Mouse (Mus musculus) neural tube, embryonic 13.5 days (tissue): ENCODE measurements around the gene Hist1h2bg. TPM values are rescaled to one million over a fixed set of nuclear protein-coding genes. Genes with fewer than 3 reads are reported as not detected.
"Not testable (repeated sequence)": the region's sequence is repeated elsewhere in the genome, so short reads cannot be mapped to it uniquely, and the experiment has no call there.

Experiments
- ATAC-seq: fragments of 200-750 bp; cut with Nextera tagmentation; 2 replicates; pipeline ENCODE4 v1.8.0; 2017; ENCODE audit warnings: low read depth, mild to moderate bottlenecking, moderate TSS enrichment, moderate library complexity
- H3K27ac ChIP-seq: fragments of 300-500 bp; sonication (generic); replicated peaks from 2 replicates; pipeline ENCODE4 v1.5.1; 2015; ENCODE audit warnings: moderate library complexity, mild to moderate bottlenecking, inconsistent platforms
- H3K27me3 ChIP-seq: fragments of 300-500 bp; sonication (generic); 2 replicates; pipeline ENCODE4 v1.6.1; 2015; ENCODE audit warnings: mild to moderate bottlenecking, inconsistent platforms
- H3K36me3 ChIP-seq: fragments of 300-500 bp; sonication (generic); 2 replicates; pipeline ENCODE4 v1.6.1; 2015; ENCODE audit warnings: mild to moderate bottlenecking, inconsistent platforms
- H3K4me1 ChIP-seq: fragments of 300-500 bp; sonication (generic); replicated peaks from 2 replicates; pipeline ENCODE4 v1.6.1; 2015; ENCODE audit warnings: inconsistent platforms
- H3K4me2 ChIP-seq: fragments of 300-500 bp; sonication (generic); 2 replicates; pipeline ENCODE4 v1.6.1; 2015; ENCODE audit warnings: inconsistent platforms, mild to moderate bottlenecking, moderate library complexity
- H3K4me3 ChIP-seq: fragments of 300-500 bp; sonication (generic); 2 replicates; pipeline ENCODE4 v1.5.1; 2015; ENCODE audit warnings: mild to moderate bottlenecking, inconsistent platforms
- H3K9ac ChIP-seq: fragments of 300-500 bp; sonication (generic); 2 replicates; pipeline ENCODE4 v1.6.1; 2015; ENCODE audit warnings: moderate library complexity, mild to moderate bottlenecking, inconsistent platforms
- H3K9me3 ChIP-seq: fragments of 300-500 bp; sonication (generic); 2 replicates; pipeline ENCODE4 v1.6.1; 2016; ENCODE audit warnings: inconsistent platforms
- WGBS: fragments of 180-500 bp; shearing (Covaris S2); methylation state at CpG from one replicate; pipeline ENCODE4 v1.1.7; 2015; 5-methylcytosine and 5-hydroxymethylcytosine counted together
- polyA plus RNA-seq: library from polyadenylated mRNA; unstranded; fragments of >200 nt; fragmentation: Nextera tagmentation; extraction: Ambion mirVana; gene quantifications from 2 replicates; pipeline ENCODE4 v1.2.1, GENCODE M21; 2015

Gene Hist1h2bg
- polyA plus RNA-seq, 1 experiment from 2014 or later = 3.5 TPM

DNA sequence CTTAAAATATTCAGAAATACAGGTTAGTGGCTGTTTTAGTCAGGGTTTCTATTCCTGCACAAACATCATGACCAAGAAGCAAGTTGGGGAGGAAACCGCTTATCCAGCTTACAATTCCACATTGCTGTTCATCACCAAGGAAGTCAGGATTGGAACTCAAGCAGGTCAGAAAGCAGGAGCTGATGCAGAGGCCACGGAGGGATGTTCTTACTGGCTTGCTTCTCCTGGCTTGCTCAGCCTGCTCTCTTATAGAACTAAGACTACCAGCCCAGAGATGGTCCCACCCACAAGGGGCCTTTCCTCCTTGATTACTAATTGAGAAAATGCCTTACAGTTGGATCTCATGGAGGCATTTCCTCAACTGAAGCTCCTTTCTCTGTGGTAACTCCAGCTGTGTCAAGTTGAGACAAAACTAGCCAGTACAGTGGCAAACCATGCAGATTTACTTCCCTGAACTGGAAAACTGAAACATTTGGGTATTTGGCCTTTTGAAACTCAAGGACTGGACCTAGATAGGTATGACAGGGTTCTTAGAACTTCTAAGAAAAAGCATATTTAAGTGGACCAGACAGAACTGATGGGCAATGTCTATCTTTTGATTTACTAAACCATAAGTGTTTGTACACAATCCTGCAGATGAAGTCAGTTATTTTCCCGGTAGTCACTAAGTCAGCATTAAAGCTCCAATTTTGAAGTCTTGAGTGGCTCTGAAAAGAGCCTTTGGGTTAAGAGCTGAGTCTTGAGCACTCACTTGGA, 28.8 kb upstream of the Hist1h2bg start:
- not testable (repeated sequence) for H3K27me3 ChIP-seq, ATAC-seq, H3K36me3 ChIP-seq, H3K4me1 ChIP-seq, H3K9me3 ChIP-seq
- 6% methylated on average over 3 of the region's 3 CpGs for WGBS
- Histone ChIP-seq H3K27ac (peak overlapping the region; percentile 74), H3K4me2 (peak overlapping the region; percentile 67), H3K4me3 (peak overlapping the region; percentile 46), H3K9ac (peak overlapping the region; percentile 66)

DNA sequence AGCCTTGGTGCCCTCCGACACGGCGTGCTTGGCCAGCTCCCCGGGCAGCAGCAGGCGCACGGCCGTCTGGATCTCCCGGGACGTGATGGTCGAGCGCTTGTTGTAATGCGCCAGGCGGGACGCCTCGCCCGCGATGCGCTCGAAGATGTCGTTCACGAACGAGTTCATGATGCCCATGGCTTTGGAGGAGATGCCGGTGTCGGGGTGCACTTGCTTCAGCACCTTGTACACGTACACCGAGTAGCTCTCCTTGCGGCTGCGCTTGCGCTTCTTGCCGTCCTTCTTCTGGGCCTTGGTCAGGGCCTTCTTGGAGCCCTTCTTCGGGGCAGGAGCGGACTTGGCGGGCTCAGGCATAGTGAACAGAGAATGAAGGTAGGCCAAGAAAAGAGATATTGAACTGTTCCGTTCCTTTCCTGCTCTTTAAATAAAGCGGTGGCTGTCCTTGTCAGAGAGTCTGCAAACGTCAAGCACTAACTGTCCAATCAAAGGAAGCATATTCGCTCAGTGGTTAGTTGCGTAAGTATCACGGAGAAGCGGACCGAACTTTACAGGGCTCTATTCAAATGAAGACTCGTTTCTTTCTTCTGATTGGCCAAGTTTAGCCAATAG, 28.1 kb upstream of the Hist1h2bg start, which contains the start of gene Hist1h2bh:
Hist1h2bh (minus strand) TSS at position 394 of the 609 bp plus-strand sequence.
- not testable (repeated sequence) for H3K27me3 ChIP-seq, H3K9me3 ChIP-seq, H3K4me1 ChIP-seq, H3K36me3 ChIP-seq
- H3K4me2 ChIP-seq = peak within 1 kb of the TSS; percentile 67
- under 1% methylated on average over 34 of the region's 42 CpGs for WGBS
- peak; percentile 90 for ATAC-seq
- peak within 1 kb of the TSS; percentile 67 for H3K9ac ChIP-seq
- H3K27ac ChIP-seq = peak within 1 kb of the TSS; percentile 92
- H3K4me3 ChIP-seq = peak within 1 kb of the TSS; percentile 48

DNA sequence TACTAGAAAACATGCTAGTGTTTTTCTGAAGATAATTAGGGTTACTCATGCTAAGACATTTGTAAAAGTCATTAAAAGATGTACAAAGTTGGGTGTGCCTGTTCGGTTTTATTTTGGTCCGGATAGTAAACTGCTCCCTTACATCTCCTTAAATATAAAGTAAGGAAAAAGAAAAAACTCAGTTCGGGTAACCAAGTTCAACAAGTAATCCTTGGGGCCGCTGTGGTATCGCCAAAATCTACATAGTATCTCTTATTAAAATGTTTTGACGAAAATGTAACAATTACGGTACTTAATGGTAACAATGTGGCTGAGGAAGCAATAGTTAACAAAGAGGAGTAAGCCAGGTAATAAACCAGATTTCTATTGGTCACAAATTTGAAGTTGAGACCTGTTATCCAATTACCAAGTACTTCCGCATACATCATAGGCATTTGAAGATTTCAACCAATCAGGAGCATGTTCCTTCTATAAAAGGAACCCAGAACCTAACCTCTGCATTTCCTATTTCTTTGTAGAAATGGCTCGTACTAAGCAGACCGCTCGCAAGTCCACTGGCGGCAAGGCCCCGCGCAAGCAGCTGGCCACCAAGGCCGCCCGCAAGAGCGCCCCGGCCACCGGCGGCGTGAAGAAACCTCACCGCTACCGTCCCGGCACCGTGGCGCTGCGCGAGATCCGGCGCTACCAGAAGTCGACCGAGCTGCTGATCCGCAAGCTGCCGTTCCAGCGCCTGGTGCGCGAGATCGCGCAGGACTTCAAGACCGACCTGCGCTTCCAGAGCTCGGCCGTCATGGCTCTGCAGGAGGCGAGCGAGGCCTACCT, 27.0 kb upstream of the Hist1h2bg start, which contains the start of gene Hist1h3f:
Hist1h3f (plus strand) TSS at position 88 of the 822 bp plus-strand sequence.
- no peaks in the 10 kb centered on the region for H3K36me3 ChIP-seq
- peak within 1 kb of the TSS; percentile 78 for H3K9ac ChIP-seq
- H3K4me2 ChIP-seq = peak within 1 kb of the TSS; percentile 67
- peak; percentile 95 for ATAC-seq
- no peaks in the 10 kb centered on the region for H3K9me3 ChIP-seq
- no peaks in the 10 kb centered on the region for H3K27me3 ChIP-seq
- peak within 1 kb of the TSS; percentile 48 for H3K4me3 ChIP-seq
- H3K4me1 ChIP-seq = peaks cover 6% of the 10 kb centered on the region
- under 1% methylated on average over 31 of the region's 45 CpGs for WGBS
- peak within 1 kb of the TSS; percentile 92 for H3K27ac ChIP-seq

DNA sequence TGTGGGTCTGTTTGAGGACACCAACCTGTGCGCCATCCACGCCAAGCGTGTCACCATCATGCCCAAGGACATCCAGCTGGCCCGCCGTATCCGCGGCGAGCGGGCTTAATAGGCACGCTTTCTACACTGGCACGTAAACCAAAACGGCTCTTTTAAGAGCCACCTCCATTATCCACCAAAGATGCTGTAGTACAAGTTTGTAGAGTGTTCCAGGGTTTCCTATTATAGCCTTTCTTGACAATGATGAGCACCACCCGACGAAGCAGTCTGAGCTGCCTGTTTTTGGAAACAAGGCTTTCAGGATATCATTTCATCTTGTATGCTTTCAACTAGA, 26.4 kb upstream of the Hist1h2bg start:
- under 1% methylated on average over 14 of the region's 14 CpGs for WGBS
- peak overlapping the region; percentile 48 for H3K4me3 ChIP-seq
- peak overlapping the region; percentile 92 for H3K27ac ChIP-seq
- peak; percentile 45 for ATAC-seq
- peak overlapping the region; percentile 67 for H3K4me2 ChIP-seq
- not testable (repeated sequence) for H3K27me3 ChIP-seq, H3K4me1 ChIP-seq, H3K9me3 ChIP-seq, H3K36me3 ChIP-seq
- peak overlapping the region; percentile 78 for H3K9ac ChIP-seq

DNA sequence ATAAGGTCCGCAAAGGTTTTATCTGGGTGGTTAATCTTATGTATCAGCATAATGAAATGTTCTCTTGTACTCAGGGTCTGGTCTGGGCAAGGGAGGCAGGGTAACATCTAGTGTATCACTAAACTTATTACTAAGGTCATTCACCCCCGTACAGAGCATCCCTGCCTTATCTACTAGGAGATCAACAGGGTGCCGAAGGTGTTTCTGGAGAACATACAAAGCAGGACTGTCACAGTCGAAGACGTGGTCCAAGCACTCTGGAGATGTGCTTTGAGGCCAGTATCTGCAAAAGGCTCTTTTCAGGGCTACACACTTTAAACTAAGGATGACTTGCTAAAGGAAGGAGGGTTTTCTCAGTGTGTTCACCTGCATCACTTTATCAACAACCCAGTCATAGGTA, 24.5 kb upstream of the Hist1h2bg start:
- no peak for ATAC-seq
- H3K36me3 ChIP-seq = no peaks in the 10 kb centered on the region
- no peak overlapping the region for H3K9ac ChIP-seq
- no peak overlapping the region for H3K4me2 ChIP-seq
- H3K4me1 ChIP-seq = peaks cover 12% of the 10 kb centered on the region
- H3K27me3 ChIP-seq = no peaks in the 10 kb centered on the region
- no peaks in the 10 kb centered on the region for H3K9me3 ChIP-seq
- H3K4me3 ChIP-seq = no peak overlapping the region
- WGBS = 84% methylated on average over 5 of the region's 5 CpGs
- no peak overlapping the region for H3K27ac ChIP-seq

DNA sequence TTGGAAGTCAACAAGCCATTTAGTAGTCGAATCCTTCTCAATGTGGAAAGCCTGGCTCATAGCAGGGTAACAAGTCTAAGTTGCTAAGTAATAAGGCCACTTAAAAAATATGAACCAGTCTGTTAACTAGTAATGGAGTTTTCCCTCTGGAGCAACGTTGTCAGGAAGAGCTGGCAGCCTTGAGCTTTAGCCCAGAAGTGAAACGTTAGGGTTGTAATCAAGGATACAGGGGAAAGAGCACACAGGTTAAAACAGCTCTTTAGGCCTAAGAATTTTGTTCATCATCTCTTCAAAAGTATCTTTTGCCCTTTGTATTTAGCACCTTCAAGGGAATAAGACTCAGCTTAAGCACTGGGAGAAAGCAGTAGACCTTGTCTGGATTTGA, 20.4 kb upstream of the Hist1h2bg start:
- Histone ChIP-seq H3K36me3 (no peaks in the 10 kb centered on the region), H3K4me1 (peaks cover 27% of the 10 kb centered on the region), H3K9me3 (no peaks in the 10 kb centered on the region), H3K9ac (peak overlapping the region; percentile 69), H3K4me3 (peak overlapping the region; percentile 46), H3K4me2 (peak overlapping the region; percentile 65), H3K27ac (peak overlapping the region; percentile 90), H3K27me3 (no peaks in the 10 kb centered on the region)
- no peak for ATAC-seq
- WGBS = 3% methylated on average over 3 of the region's 3 CpGs

DNA sequence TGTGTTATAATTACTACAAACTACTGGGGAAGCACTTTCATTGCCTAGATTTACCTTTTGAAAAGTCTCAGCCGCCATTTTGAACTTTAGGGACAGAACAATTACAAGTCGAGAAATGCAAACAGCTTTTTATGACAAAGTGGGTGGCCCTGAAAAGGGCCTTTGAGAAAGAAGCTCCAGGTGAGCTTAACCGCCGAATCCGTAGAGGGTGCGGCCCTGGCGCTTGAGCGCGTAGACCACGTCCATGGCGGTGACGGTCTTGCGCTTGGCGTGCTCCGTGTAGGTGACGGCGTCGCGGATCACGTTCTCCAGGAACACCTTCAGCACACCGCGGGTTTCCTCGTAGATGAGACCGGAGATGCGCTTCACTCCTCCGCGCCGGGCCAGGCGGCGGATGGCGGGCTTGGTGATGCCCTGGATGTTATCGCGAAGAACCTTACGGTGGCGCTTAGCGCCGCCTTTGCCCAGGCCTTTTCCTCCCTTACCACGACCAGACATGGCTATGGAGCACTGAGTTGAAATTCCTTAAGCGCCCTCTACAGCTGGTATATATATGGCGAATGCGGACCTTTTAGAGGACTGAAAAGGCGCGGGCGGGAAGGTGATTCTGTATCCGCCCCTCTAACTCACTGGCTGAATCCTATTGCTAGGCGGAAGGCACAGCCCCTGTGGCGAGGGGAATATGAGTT, 19.9 kb upstream of the Hist1h2bg start, which contains the start of gene Hist1h4f:
Hist1h4f (minus strand) TSS at position 503 of the 689 bp plus-strand sequence.
- H3K36me3 ChIP-seq, H3K27me3 ChIP-seq, H3K9me3 ChIP-seq: not testable (repeated sequence)
- peak within 1 kb of the TSS; percentile 46 for H3K4me3 ChIP-seq
- peaks cover 28% of the 10 kb centered on the region for H3K4me1 ChIP-seq
- H3K9ac ChIP-seq = peak within 1 kb of the TSS; percentile 69
- under 1% methylated on average over 47 of the region's 47 CpGs for WGBS
- H3K27ac ChIP-seq = peak within 1 kb of the TSS; percentile 90
- H3K4me2 ChIP-seq = peak within 1 kb of the TSS; percentile 65
- peak; percentile 88 for ATAC-seq

DNA sequence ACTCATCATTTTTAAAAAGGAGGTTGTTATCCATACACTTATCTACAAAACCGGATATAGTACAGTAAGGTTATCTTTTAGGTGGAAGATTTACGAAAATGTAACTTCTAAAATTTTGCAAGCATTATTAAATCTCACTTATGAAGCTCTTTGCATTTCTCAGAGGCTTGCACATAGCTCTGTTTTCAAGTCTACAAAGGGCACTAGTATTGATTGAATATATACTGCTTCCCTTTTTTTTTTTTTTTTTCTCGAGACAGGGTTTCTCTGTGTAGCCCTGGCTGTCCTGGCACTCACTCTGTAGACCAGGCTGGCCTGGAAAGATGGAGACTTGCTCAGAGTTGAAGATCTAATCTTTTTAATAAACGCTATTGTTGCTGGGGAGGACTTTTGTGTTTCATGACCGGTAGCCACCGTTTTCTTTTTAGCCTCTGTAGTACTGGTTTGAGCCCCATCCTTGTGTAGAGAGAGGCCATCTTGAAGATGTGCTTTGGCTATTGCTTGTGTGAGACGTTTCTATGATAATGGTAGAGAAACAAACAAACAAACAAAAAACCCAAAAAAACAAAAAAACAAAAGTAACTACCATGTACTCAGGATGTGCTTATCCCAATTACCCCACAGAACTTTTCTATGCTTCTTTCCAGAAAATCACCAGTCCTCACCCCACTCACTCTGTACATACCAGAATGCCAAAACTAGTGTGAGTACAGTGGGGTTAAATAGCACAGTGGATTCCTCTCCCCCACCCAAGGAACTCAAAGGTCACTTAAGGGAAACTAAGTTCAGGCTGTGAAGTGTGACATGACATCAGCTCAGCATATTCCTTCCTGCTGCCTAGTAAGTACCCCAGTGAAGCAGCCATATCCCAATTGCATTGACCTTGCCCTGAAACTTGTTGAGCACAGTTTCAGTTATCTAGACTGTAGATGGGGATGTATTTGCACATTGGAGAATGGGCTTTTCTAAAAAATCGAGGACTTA, 19.0 kb upstream of the Hist1h2bg start:
- H3K9ac ChIP-seq = 0 out of 2 replicates have a peak overlapping the region, but pooled peaks have one; percentile 69

DNA sequence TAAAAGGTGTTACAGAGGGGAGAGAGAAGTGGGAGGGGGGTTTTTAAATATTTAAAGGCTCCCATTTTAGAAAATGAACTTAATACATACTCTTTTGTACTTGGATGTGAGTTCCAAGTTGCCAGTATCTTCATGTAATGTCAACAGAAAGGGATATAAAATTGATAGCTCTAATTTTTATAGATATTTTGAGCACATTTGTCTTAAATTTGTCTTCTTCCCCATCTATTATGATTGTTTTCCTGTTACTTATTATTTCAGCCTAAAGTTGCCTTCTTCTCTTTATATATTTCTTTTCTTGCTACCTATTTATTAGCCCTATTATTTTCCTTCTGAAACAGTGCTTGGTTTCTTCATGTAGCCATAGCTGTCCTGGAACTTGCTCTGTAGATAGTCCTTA, 18.2 kb upstream of the Hist1h2bg start, which contains the start of gene Hist1h1d:
Hist1h1d (plus strand) TSS at position 301 of the 400 bp plus-strand sequence.
- H3K9ac ChIP-seq = peak within 1 kb of the TSS; percentile 82; the same call in 1 of the 2 replicates
- peaks cover 36% of the 10 kb centered on the region for H3K4me1 ChIP-seq
- no peaks in the 10 kb centered on the region for H3K36me3 ChIP-seq
- no peaks in the 10 kb centered on the region for H3K27me3 ChIP-seq
- no peak for ATAC-seq
- H3K27ac ChIP-seq = peak within 1 kb of the TSS; percentile 93
- no peak within 1 kb of the TSS for H3K4me3 ChIP-seq
- no peaks in the 10 kb centered on the region for H3K9me3 ChIP-seq
- peak within 1 kb of the TSS; percentile 100 for H3K4me2 ChIP-seq

More for the DNA sequence above, 19.0 kb upstream of the Hist1h2bg start:
- Histone ChIP-seq H3K9me3 (no peaks in the 10 kb centered on the region), H3K27me3 (no peaks in the 10 kb centered on the region), H3K4me3 (peak overlapping the region; percentile 46), H3K4me1 (peaks cover 36% of the 10 kb centered on the region), H3K4me2 (peak overlapping the region; percentile 65), H3K27ac (peak overlapping the region; percentile 90), H3K36me3 (no peaks in the 10 kb centered on the region)
- no peak for ATAC-seq
- 50% methylated on average over 8 of the region's 8 CpGs for WGBS

DNA sequence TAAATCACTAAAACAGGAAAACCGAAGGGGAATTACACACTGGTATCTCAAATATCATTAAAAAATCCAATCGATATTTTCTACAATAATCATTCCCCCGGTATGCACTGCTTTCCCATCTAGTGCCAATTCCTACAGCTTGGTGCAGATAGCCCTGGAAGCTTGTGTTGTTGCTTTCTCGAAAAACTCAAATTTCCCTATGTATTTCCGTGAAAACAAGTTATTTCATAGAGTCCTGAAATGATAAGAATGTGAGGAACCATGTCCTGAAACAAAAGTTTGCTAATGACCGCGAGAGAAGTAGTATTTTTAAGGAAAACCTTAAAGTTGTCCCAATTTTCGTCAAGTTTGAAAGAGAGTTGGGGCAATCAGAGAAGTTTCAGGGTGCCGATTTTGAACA, 16.8 kb upstream of the Hist1h2bg start:
- Histone ChIP-seq H3K27ac (peak overlapping the region; percentile 93), H3K9me3 (no peaks in the 10 kb centered on the region), H3K4me2 (peak overlapping the region; percentile 100), H3K27me3 (no peaks in the 10 kb centered on the region), H3K4me1 (peaks cover 36% of the 10 kb centered on the region), H3K9ac (peak overlapping the region; percentile 82), H3K4me3 (peak overlapping the region; percentile 53), H3K36me3 (no peaks in the 10 kb centered on the region)
- no peak for ATAC-seq
- 25% methylated on average over 9 of the region's 9 CpGs for WGBS
